Mouse (Mus musculus) ES-E14 (cell line): ENCODE measurements around the gene Cbx6. TPM values are rescaled to one million over a fixed set of nuclear protein-coding genes. Genes with fewer than 3 reads are reported as not detected.
A peak's percentile ranks its signal among the peaks of the same experiment; 100 is the strongest.

ENCODE experiments used
- DNase-seq: peaks from one replicate; pipeline ENCODE4 v3.0.0-alpha.2; 2013; ENCODE audit warnings: low read depth, low spot score
- H3K27ac ChIP-seq: 2 replicates; pipeline ENCODE4 v1.5.1; 2012; ENCODE audit warnings: low read depth, mild to moderate bottlenecking, low read length, moderate library complexity, mixed read lengths; ENCODE audit not compliant: poor library complexity, insufficient read depth, severe bottlenecking
- H3K36me3 ChIP-seq: 2 replicates; pipeline ENCODE4 v1.6.1; 2012; ENCODE audit warnings: mild to moderate bottlenecking, low read length, moderate library complexity, mixed read lengths; ENCODE audit not compliant: control insufficient read depth, poor library complexity, insufficient read depth, severe bottlenecking
- H3K4me1 ChIP-seq, 2 experiments: fragments of 150-350 bp in 1 of 2; sonication (generic) in 1 of 2; 2 replicates each; pipeline ENCODE4 v1.6.1; 2012; ENCODE audit warnings: low read length in 2 of 2, mild to moderate bottlenecking in 1 of 2, mixed read lengths in 1 of 2; ENCODE audit not compliant: control insufficient read depth in 2 of 2, insufficient read depth in 2 of 2, poor library complexity in 1 of 2
- H3K4me3 ChIP-seq, 2 experiments: fragments of 150-350 bp in 1 of 2; sonication (generic) in 1 of 2; 2 replicates each; pipeline ENCODE4 v1.5.1; 2012; ENCODE audit warnings: low read length in 2 of 2, low read depth in 1 of 2, mild to moderate bottlenecking in 1 of 2, mixed read lengths in 1 of 2; ENCODE audit not compliant: insufficient read depth in 1 of 2, poor library complexity in 1 of 2, severe bottlenecking in 1 of 2
- H3K9ac ChIP-seq: 2 replicates; pipeline ENCODE4 v1.6.1; 2012; ENCODE audit warnings: low read depth, mild to moderate bottlenecking, low read length, mixed read lengths; ENCODE audit not compliant: poor library complexity, insufficient read depth, severe bottlenecking
- H3K9me3 ChIP-seq: fragments of 150-350 bp; sonication (generic); 2 replicates; pipeline ENCODE4 v1.6.1; 2012; ENCODE audit warnings: low read depth, mild to moderate bottlenecking, low read length; ENCODE audit not compliant: control insufficient read depth, insufficient read depth
- CHD2 ChIP-seq: IDR thresholded peaks from 2 replicates; pipeline ENCODE4 v1.6.1; 2014; ENCODE audit warnings: mild to moderate bottlenecking, low read depth, low read length, inconsistent platforms
- HCFC1 ChIP-seq: IDR thresholded peaks from 2 replicates; pipeline ENCODE4 v1.6.1; 2012; ENCODE audit warnings: low read length, inconsistent platforms, borderline replicate concordance; ENCODE audit not compliant: insufficient read depth
- MAFK ChIP-seq: IDR thresholded peaks from 2 replicates; pipeline ENCODE4 v1.6.1; 2014; ENCODE audit warnings: mild to moderate bottlenecking, low read depth, low read length, inconsistent platforms; ENCODE audit not compliant: insufficient read depth
- ZC3H11A ChIP-seq: IDR thresholded peaks from 2 replicates; pipeline ENCODE4 v1.6.1; 2012; ENCODE audit warnings: low read depth, mild to moderate bottlenecking, inconsistent platforms, low read length, borderline replicate concordance
- ZNF384 ChIP-seq: IDR thresholded peaks from 2 replicates; pipeline ENCODE4 v1.6.1; 2012; ENCODE audit warnings: low read depth, low read length, inconsistent platforms
- in situ Hi-C, 2 experiments: fragments of 600-800 bp; cut with MboI; formaldehyde crosslinking; loops; one replicate each; pipeline ENCODE4 v1.15.1; 2025; ENCODE audit warnings: low sequenced_read_pairs in 2 of 2, inconsistent platforms in 1 of 2; ENCODE audit not compliant: unreplicated experiment in 2 of 2
- total RNA-seq: library from RNA; depleted of rRNA; stranded (reverse); fragments of 300-350 nt; gene quantifications from 2 replicates; pipeline ENCODE4 v1.2.3, GENCODE M21; 2012

Cbx6 gene
- total RNA-seq, 1 experiment: 28.2 TPM

- H3K36me3 ChIP-seq: no peaks in the 10 kb centered on the region
- H3K27ac ChIP-seq: peak overlapping the region; percentile 70; the same call in 1 of the 2 replicates
- H3K4me3 ChIP-seq: no peak overlapping the region
- peaks cover 10 to 14% of the 10 kb centered on the region in 2 experiments for H3K4me1 ChIP-seq
- in situ Hi-C loops: no loop called here
- no peak for DNase-seq
- TF ChIP-seq HCFC1 (no peak), ZNF384 (no peak), MAFK (no peak), CHD2 (no peak), ZC3H11A (no peak)
- H3K9me3 ChIP-seq: no peaks in the 10 kb centered on the region
- H3K9ac ChIP-seq: peak overlapping the region; percentile 36; the same call in 1 of the 2 replicates
Measured at GRCm38 (mm10) chr15:79873545-79873944, 39.1 kb upstream of the Cbx6 start.

DNA sequence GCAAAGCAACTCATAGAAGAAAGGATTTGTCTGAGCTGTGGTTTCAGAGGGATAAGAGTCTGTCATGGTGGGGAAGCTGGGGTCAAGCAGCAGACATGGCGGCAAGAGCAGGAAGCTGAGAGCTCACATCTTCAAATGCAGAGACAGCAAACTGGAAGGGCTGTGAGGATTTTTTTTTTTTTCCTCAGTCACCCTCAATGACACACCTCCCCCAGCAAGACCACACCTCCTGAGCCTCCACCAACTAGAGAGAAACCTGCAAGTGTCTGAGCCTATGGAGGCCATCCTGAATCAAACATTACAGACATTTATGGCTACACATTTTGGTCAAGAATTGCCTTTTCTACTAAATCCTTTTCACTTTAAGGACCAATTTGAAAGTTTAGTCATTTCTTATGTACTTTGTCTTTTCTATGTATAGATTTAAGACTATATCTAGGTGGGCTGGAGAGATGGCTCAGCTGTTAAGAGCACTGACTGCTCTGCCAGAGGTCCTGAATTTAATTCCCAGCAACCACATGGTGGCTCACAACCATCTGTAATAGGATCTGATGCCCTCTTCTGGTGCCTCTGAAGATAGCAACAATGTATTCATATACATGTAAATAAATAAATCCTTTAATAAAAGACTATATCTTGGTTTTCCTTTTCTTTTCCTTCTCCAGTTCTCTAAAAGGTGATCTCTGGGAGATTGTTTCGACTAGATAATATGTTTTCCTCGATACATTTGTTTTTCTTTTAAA lies 32.9 kb upstream of the Cbx6 start:
- Histone ChIP-seq H3K4me3 (no peak overlapping the region), H3K9me3 (no peaks in the 10 kb centered on the region), H3K4me1 (peaks cover 0 to 3% of the 10 kb centered on the region in 2 experiments; a peak in 2 of 4 replicates), H3K9ac (no peak overlapping the region), H3K36me3 (no peaks in the 10 kb centered on the region), H3K27ac (no peak overlapping the region; the same call in 1 of the 2 replicates)
- in situ Hi-C loops: no loop called here
- TF ChIP-seq ZNF384 (0 out of 2 replicates have a peak, but pooled peaks have one; percentile 34), HCFC1 (no peak)
- DNase-seq: no peak

GRCm38 (mm10) chr15:79859821-79860220 lies 25.3 kb upstream of the Cbx6 start:
- in situ Hi-C loops: no loop called here

GRCm38 (mm10) chr15:79858979-79859378 lies 24.5 kb upstream of the Cbx6 start:
- no peaks in the 10 kb centered on the region for H3K36me3 ChIP-seq
- in situ Hi-C loops: no loop called here
- H3K27ac ChIP-seq: no peak overlapping the region
- H3K4me1 ChIP-seq: peaks cover 3 to 7% of the 10 kb centered on the region in 2 experiments; a peak in 2 of 4 replicates
- TF ChIP-seq MAFK (no peak), ZC3H11A (no peak), ZNF384 (no peak), CHD2 (no peak), HCFC1 (no peak)
- H3K4me3 ChIP-seq: no peak overlapping the region
- no peak for DNase-seq
- H3K9me3 ChIP-seq: no peaks in the 10 kb centered on the region
- no peak overlapping the region for H3K9ac ChIP-seq

More at GRCm38 (mm10) chr15:79859821-79860220, 25.3 kb upstream of the Cbx6 start:
- no peak for DNase-seq
- Histone ChIP-seq H3K9ac (no peak overlapping the region), H3K4me1 (peaks cover 0 to 5% of the 10 kb centered on the region in 2 experiments; a peak in 1 of 4 replicates), H3K36me3 (no peaks in the 10 kb centered on the region), H3K4me3 (no peak overlapping the region), H3K9me3 (no peaks in the 10 kb centered on the region), H3K27ac (no peak overlapping the region)
- TF ChIP-seq CHD2: no peak
- TF ChIP-seq HCFC1: no peak
- no peak for TF ChIP-seq ZC3H11A
- TF ChIP-seq ZNF384: no peak
- TF ChIP-seq MAFK: no peak

- H3K4me3 ChIP-seq: no peak overlapping the region
Measured at GRCm38 (mm10) chr15:79850143-79850542, 15.7 kb upstream of the Cbx6 start.

More at GRCm38 (mm10) chr15:79850143-79850542, 15.7 kb upstream of the Cbx6 start:
- Histone ChIP-seq H3K4me1 (peaks cover 8 to 18% of the 10 kb centered on the region in 2 experiments; a peak in 3 of 4 replicates), H3K9ac (no peak overlapping the region), H3K36me3 (peaks cover 10% of the 10 kb centered on the region), H3K27ac (no peak overlapping the region), H3K9me3 (no peaks in the 10 kb centered on the region)
- in situ Hi-C loops: no loop called here
- no peak for DNase-seq
- TF ChIP-seq MAFK (no peak), CHD2 (no peak), ZC3H11A (no peak), HCFC1 (no peak), ZNF384 (no peak)
